Mouse (Mus musculus): Measurements from ENCODE around the gene Olfr667.

DNA sequence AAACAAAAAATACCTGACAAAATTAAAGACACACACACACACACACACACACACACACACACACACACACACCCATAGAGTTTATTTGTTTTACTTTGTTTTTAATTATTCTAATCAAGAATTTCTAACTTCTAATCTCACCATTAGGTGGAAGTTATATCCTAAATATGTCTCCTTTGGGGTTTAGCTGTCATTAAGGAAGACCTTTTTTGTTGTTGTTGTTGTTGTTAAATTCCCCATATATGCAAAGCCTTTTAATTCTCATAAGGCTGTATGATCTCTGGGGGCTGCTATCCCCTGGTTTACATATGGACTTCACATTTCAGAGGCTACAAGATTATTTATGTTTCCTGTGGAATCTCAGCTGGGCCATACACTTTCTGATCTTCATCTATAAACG is 12.7 kb upstream of the Olfr667 start, which contains the start of gene Olfr669:
- TF ChIP-seq CTCF (conservative IDR thresholded peaks at IDR 0.05; ENCODE audit: low read length), result no peak
- TF ChIP-seq POU5F1 (IDR thresholded peaks at IDR 0.05; ENCODE audit: borderline replicate concordance, low read length), result no peak
- no peak for TF ChIP-seq NANOG (IDR thresholded peaks at IDR 0.05; ENCODE audit: borderline replicate concordance, low read length)

All from E14TG2a.4 (cell line).